Mouse (Mus musculus) granulocyte monocyte progenitor cell, adult 5-6 weeks (primary cell): Measurements from ENCODE around the gene Pomgnt2. TPM values are rescaled to one million over a fixed set of nuclear protein-coding genes. Genes with fewer than 3 reads are reported as not detected.
A peak's percentile ranks its signal among the peaks of the same experiment; 100 is the strongest.

Experiments used
- ATAC-seq: replicated peaks from 2 replicates; pipeline ENCODE4 v1.8.0; 2016; ENCODE audit warnings: mild to moderate bottlenecking, moderate TSS enrichment, inconsistent platforms; ENCODE audit not compliant: poor library complexity, severe bottlenecking
- total RNA-seq, 2 experiments: library from RNA; stranded (forward) in 1 of 2; stranded (reverse) in 1 of 2; fragments of 200-712, 200-1000 nt in 1 of 2; fragments of >200 nt in 1 of 2; fragmentation: Nextera tagmentation in 1 of 2; gene quantifications; 2 replicates each; pipeline ENCODE4 v1.2.3; 2014 to 2017

Gene Pomgnt2
- total RNA-seq, 2 experiments from 2014 or later, result 6.3 to 7.0 TPM

DNA sequence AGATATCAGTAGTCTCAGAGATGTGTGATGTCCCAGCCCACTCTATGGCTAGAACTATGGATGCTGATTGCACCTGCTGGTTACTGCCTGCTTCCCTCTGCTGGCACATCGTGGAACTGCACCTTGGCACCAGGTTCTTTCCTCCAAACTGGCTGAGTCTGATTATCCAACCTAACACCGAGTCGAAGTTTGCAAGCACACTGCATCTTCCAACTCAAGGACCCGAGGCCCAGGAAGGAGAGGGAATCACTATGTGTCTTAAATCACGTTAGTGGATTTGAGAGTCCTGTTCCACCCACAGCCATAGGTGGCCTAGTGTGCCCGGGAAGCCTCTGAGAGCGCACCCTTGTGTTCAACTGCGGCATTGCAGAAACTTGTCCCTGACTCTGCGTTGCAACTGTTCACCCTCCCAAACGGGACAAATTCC, 17.3 kb upstream of the Pomgnt2 start:
- peak; percentile 86 for ATAC-seq

DNA sequence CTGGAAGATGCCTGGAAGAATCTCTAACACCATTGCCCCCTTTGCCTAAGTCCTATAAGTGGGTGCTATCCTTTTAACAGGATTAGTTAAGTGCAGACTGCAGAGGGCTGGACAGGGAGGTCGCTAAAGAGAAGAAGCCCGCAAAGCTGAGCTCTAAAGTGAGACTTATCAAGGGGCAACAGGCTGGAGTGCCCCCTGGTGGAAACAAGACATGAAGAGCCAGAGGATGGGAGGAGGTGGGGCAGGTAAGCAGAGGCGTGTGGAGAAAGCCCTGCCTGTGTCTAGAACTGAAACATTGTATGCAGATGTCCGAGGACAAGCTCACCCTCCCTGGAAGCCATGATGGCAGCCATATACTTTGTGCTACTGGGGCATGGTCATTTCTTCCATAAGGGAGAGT, 16.7 kb upstream of the Pomgnt2 start:
- ATAC-seq, result no peak

DNA sequence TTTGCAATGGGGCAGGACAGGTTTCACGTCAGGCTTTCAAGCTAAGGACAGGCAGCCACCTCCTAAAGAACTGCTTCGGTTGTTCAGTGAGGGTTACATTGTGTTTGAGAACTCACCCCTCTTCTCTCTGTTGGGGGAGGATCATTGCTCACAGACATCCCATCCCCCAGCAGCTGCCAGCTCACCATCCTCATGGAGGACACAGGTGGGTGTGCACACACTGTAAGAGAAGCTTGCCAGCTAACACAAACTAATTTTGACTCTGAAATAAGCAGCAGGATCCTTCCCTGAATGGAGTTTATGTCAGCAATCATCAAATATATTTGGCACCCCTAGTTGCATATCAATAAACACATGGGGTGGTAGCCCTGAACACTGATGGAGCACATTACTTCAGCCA, 15.9 kb upstream of the Pomgnt2 start:
- ATAC-seq, result no peak

DNA sequence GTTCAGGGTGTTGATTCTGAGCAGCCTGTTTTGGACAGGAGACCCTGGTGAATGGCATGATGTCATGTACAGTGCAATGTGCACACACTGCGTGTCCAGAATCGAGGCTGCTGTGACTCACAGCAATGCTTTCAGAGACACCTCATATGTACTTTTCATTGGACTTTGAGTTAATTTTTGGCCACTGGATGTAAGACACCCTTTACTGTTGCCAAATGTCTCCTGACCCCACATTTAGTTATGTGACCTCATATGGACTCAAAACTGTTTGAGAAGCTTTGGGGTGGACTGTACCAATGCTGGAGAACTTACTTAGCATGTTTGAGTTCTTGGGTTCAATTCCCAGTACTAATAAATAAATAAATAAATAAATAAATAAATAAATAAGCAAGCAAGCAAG, 13.8 kb upstream of the Pomgnt2 start:
- ATAC-seq, result no peak

DNA sequence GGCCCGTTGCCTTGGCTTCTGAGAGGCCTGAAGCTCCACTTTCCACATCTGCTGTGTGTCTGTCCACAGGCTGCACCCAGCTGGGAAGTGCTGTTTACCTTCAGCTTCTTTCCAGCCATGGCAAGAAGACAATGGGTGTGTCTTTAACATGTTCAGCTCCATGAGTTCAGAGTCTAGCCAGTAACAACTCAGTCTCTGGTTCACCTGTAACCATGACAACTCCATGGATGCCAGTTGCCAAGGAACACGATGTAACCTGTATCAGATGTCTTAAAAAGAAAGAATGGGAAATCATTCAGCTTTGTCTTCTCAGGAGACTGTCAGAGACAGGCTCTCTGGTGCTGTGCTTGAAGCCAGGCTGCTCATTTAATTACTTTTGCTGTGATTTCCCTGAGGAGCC, 12.0 kb upstream of the Pomgnt2 start:
- no peak for ATAC-seq

DNA sequence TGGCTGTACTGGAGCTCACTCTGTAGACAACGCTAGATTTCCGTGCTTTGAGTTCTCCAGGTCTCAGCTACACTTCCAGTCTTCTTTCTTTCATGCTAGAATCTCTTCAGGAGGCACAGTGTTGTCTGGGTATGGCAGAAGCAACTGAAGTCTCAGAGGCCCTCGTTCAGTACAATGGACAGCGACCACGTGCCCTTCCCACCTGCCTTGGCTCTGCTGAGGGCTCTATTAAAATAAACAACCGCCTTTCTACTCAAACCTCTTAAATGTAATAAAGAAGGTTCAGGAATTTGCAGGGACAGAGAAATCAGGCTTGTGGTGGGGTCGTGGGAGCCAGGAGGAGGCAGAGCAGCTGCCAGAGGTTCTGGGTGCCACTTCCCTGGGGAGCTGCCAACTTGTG, 9.7 kb upstream of the Pomgnt2 start:
- ATAC-seq, result peak; percentile 72

DNA sequence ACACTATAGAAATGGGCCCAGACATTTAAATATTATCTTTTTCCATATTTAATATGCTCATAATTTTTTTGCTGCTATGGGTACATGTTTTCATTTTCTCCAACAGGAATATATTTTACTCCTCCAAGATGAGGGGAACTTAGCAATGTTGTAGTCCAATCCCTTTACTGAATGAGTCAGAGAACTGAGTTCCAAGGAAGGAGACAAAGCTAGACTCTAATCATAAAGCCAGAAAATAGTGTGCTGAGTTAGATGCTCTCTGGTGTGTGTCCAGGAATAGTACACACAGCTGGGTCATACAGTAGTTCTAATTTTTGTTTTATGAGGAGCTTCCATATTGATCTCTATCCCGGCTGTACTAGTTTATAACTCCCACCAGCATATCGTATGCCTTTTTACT, 9.3 kb upstream of the Pomgnt2 start:
- no peak for ATAC-seq

DNA sequence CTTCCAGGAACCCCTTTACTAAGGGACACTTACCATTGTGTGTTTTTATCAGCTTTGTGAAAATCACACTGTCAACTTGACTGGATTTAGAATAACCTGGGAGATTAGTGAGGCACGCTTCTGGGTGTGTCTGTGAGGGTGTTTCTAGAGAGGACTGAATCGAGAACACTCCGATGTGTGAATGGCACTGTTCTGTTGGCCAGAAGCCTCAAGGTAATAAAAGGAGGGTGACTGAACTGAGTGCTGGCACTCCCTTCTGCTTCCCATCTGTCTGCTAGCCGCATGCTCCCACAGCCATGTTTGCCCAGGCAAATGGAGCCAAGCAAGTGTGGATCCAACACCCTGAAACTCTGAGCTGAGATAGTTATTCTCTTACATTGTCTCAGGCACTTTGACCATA, 1.1 kb upstream of the Pomgnt2 start:
- ATAC-seq, result no peak

DNA sequence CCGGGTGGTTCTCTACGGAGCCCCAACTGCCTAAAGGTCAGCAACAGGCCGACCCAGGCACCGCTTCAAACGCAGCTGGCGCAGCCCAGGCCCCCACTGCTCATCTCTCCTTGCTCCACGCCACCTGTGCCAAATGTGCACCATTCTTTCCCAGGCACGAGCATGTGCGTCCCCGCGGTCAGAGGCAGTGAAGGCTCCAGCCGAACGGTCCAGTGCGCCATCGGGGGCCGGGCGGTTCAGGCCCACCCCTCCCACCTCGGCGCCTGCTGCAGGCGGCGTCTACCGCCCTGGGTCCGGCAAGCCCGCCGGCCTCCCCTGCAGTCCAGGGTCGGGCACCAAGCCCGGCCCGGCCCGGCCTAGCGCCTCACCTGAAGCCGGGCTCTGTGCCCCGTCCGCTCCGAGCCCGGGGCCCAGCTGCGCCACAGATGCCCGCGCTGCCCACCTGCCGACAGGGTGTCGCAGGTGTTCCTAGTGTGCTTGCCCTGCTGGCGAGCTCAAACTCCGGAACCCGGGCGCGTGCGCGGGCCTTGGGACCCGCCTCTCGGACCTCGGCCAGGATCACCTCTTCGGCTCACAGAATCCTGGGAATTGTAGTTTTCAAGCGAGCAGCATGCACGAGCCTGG, 1.3 kb downstream of the Pomgnt2 start:
- peak; percentile 40 for ATAC-seq

DNA sequence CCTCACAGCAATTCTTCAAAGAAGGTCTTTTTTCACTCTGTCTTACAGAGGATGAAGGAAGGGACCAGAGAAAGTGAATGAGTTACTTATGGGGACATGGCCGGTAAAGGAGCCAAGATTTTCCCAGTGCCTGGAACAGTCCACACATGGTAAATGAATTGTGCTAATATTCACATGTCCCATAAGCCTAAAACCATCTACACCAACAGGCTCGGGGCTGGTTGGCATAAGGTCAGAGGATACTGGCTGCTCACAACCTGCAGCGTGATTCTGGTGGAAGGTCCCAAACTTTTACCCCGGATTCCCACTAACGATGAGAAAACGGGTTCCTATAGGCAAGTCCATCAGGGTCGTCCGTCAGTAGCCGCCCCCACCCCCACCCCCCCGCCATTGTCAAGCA, 1.8 kb downstream of the Pomgnt2 start:
- no peak for ATAC-seq

DNA sequence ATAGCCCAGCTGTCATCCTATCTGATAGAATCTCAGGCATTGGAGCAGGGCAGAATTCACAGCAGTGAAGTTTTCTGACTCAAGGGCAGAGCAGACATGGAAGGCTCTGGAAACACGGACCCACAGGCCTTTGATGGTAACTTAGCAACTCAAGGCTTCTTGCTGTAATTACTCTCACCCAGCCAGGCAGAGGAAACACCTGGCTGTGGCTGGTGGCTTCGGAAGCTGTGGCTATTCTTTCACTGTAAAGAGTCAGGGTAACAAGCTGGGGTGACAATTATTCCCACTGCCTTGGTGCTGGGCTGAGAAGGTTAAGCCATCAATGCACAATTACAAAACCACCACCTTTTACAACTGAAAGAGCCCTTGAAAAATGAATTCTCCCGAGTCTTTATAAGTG, 3.9 kb downstream of the Pomgnt2 start:
- ATAC-seq, result peak; percentile 78

DNA sequence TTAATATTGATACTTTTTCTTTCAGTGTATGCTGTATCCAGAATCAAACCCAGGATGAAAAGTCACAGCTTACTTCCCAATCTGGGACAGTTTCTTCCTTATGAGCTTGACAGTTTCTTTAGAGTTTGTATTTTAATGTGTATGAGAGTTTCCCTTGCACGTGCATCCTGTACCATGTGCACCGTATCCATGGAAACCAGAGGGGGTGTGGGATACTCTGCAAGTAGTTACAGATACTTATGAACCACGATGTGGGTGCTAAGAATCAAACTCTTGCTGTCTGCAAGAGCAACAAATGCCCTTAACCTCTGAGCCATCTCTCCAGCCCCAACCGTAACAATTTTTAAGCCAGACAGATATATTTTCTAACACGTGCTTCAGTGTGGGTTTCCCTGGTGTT, 5.9 kb downstream of the Pomgnt2 start:
- ATAC-seq, result no peak

DNA sequence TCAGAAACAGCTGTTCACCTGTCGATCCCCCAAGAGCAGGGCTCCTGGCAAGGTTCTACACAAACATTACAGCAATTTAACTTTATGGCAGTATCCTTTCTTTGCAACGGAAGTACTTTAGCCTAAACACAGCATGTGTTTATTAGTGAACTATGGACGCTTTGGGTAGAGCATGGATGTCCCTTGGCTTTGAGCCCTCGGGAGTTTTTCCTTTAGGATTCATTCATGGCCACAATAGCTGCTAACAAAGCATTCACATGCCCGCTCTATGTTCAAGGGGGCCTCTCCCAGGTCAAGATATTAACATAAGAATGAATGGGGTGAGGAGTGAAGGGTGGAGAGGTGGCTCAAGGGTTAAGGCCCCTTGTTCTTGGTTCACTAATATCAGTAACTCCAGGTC, 7.4 kb downstream of the Pomgnt2 start:
- ATAC-seq, result no peak

DNA sequence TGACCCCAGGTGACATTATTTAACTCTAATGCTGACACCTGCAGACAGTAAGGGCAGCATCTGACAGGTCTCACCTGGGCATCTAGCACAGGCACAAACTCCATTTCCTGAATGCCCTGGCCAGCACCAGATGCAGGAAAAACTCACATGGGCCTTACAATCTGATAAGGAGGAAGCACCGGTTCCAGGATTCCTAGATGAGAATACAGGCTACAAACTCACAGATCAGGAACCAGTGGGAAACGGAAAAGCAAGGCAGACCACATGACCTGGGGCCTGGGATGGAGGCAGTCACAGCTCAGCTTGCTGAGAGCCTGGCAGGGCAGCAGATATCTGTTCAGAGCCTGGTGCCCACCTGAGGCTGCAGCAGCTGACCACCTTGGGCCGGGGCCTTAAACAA, 8.0 kb downstream of the Pomgnt2 start:
- no peak for ATAC-seq

DNA sequence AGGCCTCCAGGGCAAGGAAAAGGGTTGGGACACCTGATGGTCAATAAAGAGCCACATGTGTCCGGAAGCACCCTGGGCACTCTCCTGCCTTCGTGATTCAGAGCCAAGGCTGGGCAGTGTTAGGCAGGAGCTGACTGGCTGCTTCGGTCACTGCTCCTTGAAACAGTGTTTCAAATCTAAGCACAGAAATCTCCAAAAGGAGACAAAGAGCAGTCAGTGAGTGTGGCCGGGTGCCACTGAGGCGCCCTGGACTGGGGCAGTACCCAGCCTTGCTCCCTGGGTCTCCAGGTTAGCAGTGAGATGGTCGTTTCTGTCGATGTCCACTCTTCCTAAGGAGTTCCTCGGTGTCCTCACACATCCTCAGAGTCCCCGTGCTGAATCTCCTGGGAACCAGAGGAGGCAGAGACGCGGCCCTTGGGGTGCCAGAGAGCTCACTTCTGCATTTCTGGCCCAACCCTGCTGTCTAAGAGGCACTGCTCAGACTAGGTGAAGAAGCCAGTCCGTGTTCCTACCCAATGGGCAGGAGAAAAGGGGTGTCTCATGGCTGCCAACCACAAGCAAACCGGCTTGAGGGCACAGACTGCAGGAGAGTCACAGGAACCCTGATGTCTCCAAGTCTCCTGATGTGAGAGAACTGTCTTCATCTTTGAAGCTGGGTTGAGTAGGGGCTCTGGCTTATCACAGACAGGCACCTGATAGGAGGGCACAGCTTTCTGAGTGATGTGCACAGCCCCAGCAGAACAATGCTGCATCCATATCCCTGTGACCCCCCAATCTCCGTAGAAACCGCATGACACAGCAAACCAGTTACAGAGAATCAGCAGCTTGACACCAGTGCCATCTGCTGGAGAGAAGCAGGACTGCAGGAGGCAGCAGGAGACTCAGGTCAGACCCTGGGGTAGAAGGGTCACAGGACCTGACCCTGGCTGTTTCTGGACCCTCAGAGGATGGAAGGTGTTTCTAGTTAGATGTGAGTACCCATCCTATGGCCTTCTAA, 12.1 kb downstream of the Pomgnt2 start:
- ATAC-seq, result peak; percentile 82

DNA sequence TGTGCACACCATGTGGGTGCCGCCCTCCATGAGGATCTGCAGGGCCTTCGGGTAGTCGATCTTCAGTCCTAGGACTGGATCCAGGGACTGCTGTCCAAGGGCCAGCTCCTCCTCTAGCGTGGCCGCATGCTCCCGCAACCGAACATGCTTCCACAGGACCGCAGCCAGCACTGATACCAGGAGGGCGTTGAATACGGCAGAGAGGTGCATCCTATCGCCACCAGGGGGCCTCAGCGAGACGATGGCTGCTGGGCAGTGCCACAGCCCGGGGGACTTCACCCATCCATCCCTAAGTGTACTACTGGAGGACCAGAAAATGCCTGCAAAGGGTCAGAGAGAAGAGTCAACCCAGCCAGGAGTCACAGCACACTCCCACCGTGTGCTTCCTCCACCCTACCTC, 13.4 kb downstream of the Pomgnt2 start:
- ATAC-seq, result peak; percentile 59

DNA sequence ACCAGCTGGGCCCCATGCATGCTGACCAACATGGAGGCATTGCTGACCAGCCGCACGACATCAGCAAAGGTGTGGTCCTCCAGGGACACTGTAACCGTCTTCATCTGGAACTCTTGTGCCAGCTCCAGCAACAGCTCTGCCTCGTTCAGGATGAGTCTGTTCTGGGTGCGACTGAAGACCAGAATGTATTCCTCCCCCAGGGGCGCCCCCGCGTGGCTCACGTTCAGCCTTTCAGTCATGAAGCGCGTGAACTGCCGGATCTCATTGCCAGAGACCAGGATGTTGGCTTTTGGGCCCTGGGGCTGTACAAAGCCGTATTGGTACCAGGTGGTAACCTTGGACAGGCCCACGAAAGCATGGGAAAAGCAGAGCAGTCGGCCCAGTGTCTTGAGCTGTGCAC, 14.2 kb downstream of the Pomgnt2 start:
- no peak for ATAC-seq

DNA sequence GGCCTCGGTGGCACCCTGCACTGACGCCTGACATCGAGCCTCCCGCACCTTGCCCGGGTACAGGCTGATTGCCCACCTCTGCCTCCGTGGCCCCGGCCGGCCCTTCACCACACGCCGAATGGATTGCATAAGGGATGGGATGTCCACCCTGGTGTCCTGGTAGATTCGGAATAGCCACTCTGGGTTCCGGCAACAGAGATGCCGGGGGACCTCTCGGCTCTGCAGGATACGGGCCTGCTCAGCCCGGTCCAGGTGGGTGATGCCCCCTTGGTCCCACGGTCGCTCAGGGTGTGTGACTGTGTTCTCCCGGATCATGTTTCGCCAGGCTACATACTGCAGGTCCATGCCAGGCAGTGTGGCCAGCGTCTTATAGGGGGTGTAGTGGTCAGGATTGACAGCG, 14.7 kb downstream of the Pomgnt2 start:
- no peak for ATAC-seq

DNA sequence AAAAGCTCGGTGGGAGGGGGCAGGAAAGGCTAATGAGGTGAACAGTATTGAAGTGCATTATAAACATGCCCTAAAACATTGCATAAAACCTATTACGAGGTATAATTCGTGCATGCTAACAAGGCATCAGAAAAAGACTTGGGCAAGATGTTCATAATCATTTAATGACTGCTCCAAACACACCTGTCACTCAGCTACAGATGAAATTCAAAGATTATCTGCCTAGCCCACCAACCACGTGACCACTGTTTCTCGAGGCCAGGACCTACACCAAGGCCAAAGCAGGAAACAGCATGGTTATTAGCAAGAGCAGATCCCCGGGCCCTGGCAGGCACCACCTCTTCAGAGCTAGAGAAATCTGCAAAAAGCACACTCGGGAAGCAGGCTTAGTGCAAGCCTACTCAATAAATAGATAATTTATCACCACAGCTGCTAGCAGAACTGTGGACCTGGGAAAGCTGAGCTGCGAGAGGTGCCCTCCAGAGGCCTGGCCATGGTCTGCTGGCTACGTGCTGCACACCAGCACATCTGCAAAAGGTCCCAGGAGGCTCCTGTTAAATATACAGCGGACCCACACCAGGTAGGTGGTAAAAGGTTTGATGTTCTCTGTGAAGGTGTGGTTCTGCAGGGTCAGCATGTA, 15.3 kb downstream of the Pomgnt2 start:
- ATAC-seq, result no peak

DNA sequence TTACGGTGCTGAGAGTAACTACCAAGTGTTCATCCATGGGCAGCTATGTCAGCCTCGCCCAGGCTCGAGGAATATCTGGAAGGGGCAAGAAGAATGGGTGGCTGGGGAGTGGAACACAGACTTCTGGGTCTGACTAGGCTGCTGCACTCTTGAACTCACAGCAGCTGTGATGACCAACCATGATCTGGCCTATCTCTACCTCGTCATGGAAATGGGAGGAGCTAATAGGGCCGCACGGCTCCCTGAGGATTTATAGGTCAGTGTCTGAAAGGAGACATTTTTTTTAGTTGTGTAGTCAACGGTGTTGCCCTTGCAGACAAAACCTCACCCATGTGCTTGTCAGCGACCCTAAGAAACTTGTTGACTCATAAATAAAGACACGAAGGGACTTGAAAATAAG, 15.9 kb downstream of the Pomgnt2 start:
- ATAC-seq, result no peak

DNA sequence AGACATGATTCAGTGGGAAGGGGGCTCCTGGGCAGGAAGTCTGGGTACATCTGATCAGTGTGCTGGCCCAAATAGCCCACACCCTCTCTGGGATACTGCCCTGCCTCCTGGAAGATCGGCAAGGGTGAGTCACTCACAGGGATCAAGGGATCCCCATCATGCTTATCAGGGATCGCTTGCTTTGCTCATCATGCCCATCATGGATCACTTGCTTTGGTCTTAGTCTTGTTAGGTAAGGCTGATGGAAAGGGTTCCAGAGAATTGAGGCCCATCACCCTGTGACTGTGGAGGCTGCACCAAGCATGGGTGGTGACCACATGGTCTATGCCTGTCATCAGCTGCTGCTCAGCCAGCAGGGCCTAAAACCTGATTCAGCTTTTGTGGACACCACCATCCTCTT, 21.6 kb downstream of the Pomgnt2 start:
- ATAC-seq, result no peak
